Mouse (Mus musculus) limb, embryonic 11.5 days (tissue): ENCODE results near the gene Runx2. TPM values are rescaled to one million over a fixed set of nuclear protein-coding genes. Genes with fewer than 3 reads are reported as not detected.

Experiments used
- ATAC-seq: fragments of 200-750 bp; cut with Nextera tagmentation; 2 replicates; pipeline ENCODE4 v1.8.0; 2017; ENCODE audit warnings: low read depth; ENCODE audit not compliant: insufficient number of reproducible peaks, low FRiP score, low TSS enrichment
- DNase-seq: peaks from one replicate; pipeline ENCODE4 v3.0.0-alpha.2; 2015; ENCODE audit warnings: low spot score
- H3K27ac ChIP-seq: fragments of 300-500 bp; sonication (generic); replicated peaks from 2 replicates; pipeline ENCODE4 v1.5.1; 2014; ENCODE audit warnings: low read depth, mild to moderate bottlenecking, low read length
- H3K27me3 ChIP-seq: fragments of 300-500 bp; sonication (generic); 2 replicates; pipeline ENCODE4 v1.6.1; 2014; ENCODE audit warnings: mild to moderate bottlenecking, low read length, mixed read lengths; ENCODE audit not compliant: control insufficient read depth, insufficient read depth
- H3K36me3 ChIP-seq: fragments of 300-500 bp; sonication (generic); 2 replicates; pipeline ENCODE4 v1.6.1; 2014; ENCODE audit warnings: mild to moderate bottlenecking, low read length, moderate library complexity, mixed read lengths; ENCODE audit not compliant: control insufficient read depth, insufficient read depth
- H3K4me1 ChIP-seq: fragments of 300-500 bp; sonication (generic); 2 replicates; pipeline ENCODE4 v1.6.1; 2014; ENCODE audit warnings: low read length, mixed read lengths; ENCODE audit not compliant: control insufficient read depth, insufficient read depth
- H3K4me2 ChIP-seq: fragments of 300-500 bp; sonication (generic); 2 replicates; pipeline ENCODE4 v1.6.1; 2014; ENCODE audit warnings: low read depth, mild to moderate bottlenecking, moderate library complexity; ENCODE audit not compliant: severe bottlenecking
- H3K4me3 ChIP-seq: fragments of 300-500 bp; sonication (generic); 2 replicates; pipeline ENCODE4 v1.5.1; 2014; ENCODE audit warnings: low read depth, low read length
- H3K9ac ChIP-seq: fragments of 300-500 bp; sonication (generic); 2 replicates; pipeline ENCODE4 v1.6.1; 2014; ENCODE audit warnings: mild to moderate bottlenecking, low read length
- H3K9me3 ChIP-seq: fragments of 300-500 bp; sonication (generic); 2 replicates; pipeline ENCODE4 v1.6.1; 2016; ENCODE audit warnings: low read length; ENCODE audit not compliant: control insufficient read depth
- WGBS: fragments of 180-500 bp; shearing (Covaris S2); extraction: QIAGEN DNeasy Blood & Tissue Kit; methylation state at CpG from one replicate; pipeline ENCODE4 v1.1.7; 2014; 5-methylcytosine and 5-hydroxymethylcytosine counted together
- polyA plus RNA-seq: library from polyadenylated mRNA; unstranded; fragments of >200 nt; fragmentation: Nextera tagmentation; extraction: Ambion mirVana; gene quantifications from 2 replicates; pipeline ENCODE4 v1.2.1, GENCODE M21; 2014

Gene Runx2
- polyA plus RNA-seq, 1 experiment from 2014 or later = 5.8 TPM

GRCm38 (mm10) chr17:44766318-44766717 lies 48.3 kb downstream of the Runx2 start:
- WGBS = 76% methylated on average over 11 of the region's 11 CpGs
- H3K36me3 ChIP-seq = no peaks in the 10 kb centered on the region
- no peak overlapping the region for H3K27ac ChIP-seq
- no peak overlapping the region for H3K9ac ChIP-seq
- H3K27me3 ChIP-seq = no peaks in the 10 kb centered on the region
- H3K4me1 ChIP-seq = no peaks in the 10 kb centered on the region; the same call in 1 of the 2 replicates
- ATAC-seq (no peak), DNase-seq (no peak)
- H3K4me3 ChIP-seq = no peak overlapping the region
- no peak overlapping the region for H3K4me2 ChIP-seq
- no peaks in the 10 kb centered on the region for H3K9me3 ChIP-seq

- Histone ChIP-seq H3K36me3 (no peaks in the 10 kb centered on the region), H3K4me1 (no peaks in the 10 kb centered on the region), H3K9ac (no peak overlapping the region), H3K4me3 (no peak overlapping the region), H3K27me3 (no peaks in the 10 kb centered on the region), H3K27ac (no peak overlapping the region), H3K4me2 (no peak overlapping the region), H3K9me3 (no peaks in the 10 kb centered on the region)
- 90% methylated on average over 8 of the region's 8 CpGs for WGBS
- DNase-seq = no peak
- no peak for ATAC-seq
These were observed 69.2 kb downstream of the Runx2 start for GRCm38 (mm10) chr17:44745378-44745777.

DNA sequence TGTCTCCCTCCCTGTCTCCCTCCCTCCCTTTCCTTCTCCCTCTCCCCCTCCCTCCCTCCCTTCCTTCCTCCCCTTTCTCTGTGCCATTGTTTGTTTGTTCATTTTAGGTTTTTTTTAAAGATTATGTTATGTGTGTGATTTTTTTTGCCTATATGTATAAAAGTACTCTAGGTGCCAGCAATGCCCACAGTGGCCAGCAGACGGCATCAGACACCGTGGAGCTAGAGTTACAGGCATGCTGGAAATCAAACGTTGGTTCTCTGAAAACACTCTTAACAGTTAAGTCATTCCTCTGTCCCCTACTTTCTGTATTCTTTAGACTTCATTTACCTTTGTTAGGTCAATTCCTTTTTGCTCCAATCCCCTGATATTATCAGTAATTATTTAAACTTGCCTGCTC lies 70.8 kb downstream of the Runx2 start:
- DNase-seq (no peak), ATAC-seq (no peak)
- 54% methylated on average over 3 of the region's 3 CpGs for WGBS
- Histone ChIP-seq H3K9me3 (no peaks in the 10 kb centered on the region), H3K4me3 (no peak overlapping the region), H3K36me3 (no peaks in the 10 kb centered on the region), H3K27me3 (peaks cover 5% of the 10 kb centered on the region; the same call in 1 of the 2 replicates), H3K4me1 (no peaks in the 10 kb centered on the region; the same call in 1 of the 2 replicates), H3K4me2 (no peak overlapping the region), H3K27ac (no peak overlapping the region), H3K9ac (no peak overlapping the region)

DNA sequence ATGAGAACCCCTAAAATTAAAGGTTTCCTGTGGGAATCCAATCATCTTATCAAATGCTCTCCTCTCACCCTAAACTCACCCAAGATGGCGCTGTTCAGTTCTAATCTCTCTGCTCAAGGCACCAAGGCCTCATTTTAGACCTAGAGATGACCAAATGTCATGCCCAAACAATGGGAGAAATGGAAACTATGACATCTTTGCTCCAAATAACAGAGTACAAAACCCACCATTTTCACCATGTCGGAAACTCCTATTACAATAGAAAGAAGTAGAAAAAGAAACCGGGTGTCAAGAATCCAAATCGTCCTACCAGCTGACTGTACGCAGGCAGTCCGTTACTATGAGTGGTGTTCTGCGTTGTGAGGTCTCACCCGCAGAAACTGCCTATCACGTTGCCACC lies 72.4 kb downstream of the Runx2 start:
- Histone ChIP-seq H3K4me3 (no peak overlapping the region), H3K9me3 (no peaks in the 10 kb centered on the region), H3K27me3 (peaks cover 20% of the 10 kb centered on the region; the same call in 1 of the 2 replicates), H3K9ac (no peak overlapping the region), H3K4me2 (no peak overlapping the region), H3K4me1 (peaks cover 8% of the 10 kb centered on the region), H3K36me3 (no peaks in the 10 kb centered on the region), H3K27ac (no peak overlapping the region)
- ATAC-seq (no peak), DNase-seq (no peak)
- WGBS = 87% methylated on average over 9 of the region's 9 CpGs

- Histone ChIP-seq H3K27me3 (peaks cover 42% of the 10 kb centered on the region), H3K36me3 (no peaks in the 10 kb centered on the region), H3K4me3 (peak overlapping the region; percentile 14), H3K4me2 (peak overlapping the region; percentile 41), H3K27ac (no peak overlapping the region), H3K9ac (no peak overlapping the region), H3K4me1 (peaks cover 8% of the 10 kb centered on the region), H3K9me3 (no peaks in the 10 kb centered on the region)
- ATAC-seq = no peak
- under 1% methylated on average over 20 of the region's 22 CpGs for WGBS
- peak; percentile 45 for DNase-seq
These were observed 76.4 kb downstream of the Runx2 start for GRCm38 (mm10) chr17:44738121-44738637.

- DNase-seq (peak; percentile 65), ATAC-seq (no peak)
- WGBS = under 1% methylated on average over 33 of the region's 33 CpGs
- Histone ChIP-seq H3K27ac (no peak overlapping the region), H3K9me3 (no peaks in the 10 kb centered on the region), H3K4me2 (peak overlapping the region; percentile 41), H3K9ac (no peak overlapping the region; the same call in 1 of the 2 replicates), H3K27me3 (peaks cover 42% of the 10 kb centered on the region), H3K4me1 (peaks cover 8% of the 10 kb centered on the region), H3K36me3 (no peaks in the 10 kb centered on the region), H3K4me3 (peak overlapping the region; percentile 14)
These were observed 77.1 kb downstream of the Runx2 start for GRCm38 (mm10) chr17:44737275-44738120.

GRCm38 (mm10) chr17:44735991-44736561 lies 78.5 kb downstream of the Runx2 start:
- H3K4me1 ChIP-seq = peaks cover 8% of the 10 kb centered on the region
- no peaks in the 10 kb centered on the region for H3K36me3 ChIP-seq
- H3K27ac ChIP-seq = peak overlapping the region; percentile 71
- under 1% methylated on average over 72 of the region's 73 CpGs for WGBS
- no peaks in the 10 kb centered on the region for H3K9me3 ChIP-seq
- peaks cover 42% of the 10 kb centered on the region for H3K27me3 ChIP-seq
- peak; percentile 18; the same call in 1 of the 2 replicates for ATAC-seq
- peak; percentile 81 for DNase-seq
- peak overlapping the region; percentile 60 for H3K4me3 ChIP-seq
- peak overlapping the region; percentile 73 for H3K9ac ChIP-seq
- H3K4me2 ChIP-seq = peak overlapping the region; percentile 66

DNA sequence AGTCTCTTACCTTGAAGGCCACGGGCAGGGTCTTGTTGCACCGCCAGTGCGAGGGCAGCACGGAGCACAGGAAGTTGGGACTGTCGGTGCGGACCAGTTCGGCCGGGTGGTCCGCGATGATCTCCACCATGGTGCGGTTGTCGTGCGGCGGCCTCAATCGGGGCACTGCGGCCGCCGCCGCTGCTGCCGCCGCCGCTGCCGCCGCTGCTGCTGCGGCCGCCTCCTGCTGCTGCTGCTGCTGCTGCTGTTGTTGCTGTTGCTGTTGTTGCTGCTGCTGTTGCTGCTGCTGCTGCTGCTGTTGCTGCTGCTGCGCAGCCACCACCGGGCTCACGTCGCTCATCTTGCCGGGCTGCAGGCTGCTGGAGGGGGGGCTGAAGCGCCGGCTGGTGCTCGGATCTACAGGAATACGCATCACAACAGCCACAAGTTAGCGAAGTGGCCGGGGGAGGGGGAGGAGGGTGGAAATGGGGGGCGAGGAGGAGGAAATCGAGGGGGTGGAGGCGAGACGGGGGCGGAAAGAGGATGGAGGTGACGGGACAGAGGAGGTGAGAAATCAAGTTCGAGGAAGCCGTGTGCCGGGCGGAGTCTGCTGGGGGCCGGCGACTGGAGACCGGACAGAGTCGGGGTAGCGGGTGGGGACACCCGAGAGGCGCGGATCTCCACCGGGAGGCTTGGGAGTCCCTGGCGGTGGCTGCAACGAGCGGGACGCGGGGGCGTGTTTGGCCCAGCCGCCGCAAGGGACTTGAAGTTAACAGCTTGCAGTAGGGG lies 79.2 kb downstream of the Runx2 start:
- DNase-seq (peak; percentile 65), ATAC-seq (0 out of 2 replicates have a peak, but pooled peaks have one; percentile 18)
- Histone ChIP-seq H3K9ac (peak overlapping the region; percentile 73), H3K4me2 (peak overlapping the region; percentile 66), H3K4me1 (peaks cover 8% of the 10 kb centered on the region), H3K27me3 (peaks cover 42% of the 10 kb centered on the region), H3K9me3 (no peaks in the 10 kb centered on the region), H3K36me3 (no peaks in the 10 kb centered on the region), H3K27ac (peak overlapping the region; percentile 71; the same call in 1 of the 2 replicates), H3K4me3 (peak overlapping the region; percentile 60)
- WGBS = under 1% methylated on average over 64 of the region's 64 CpGs
